Mouse (Mus musculus): ENCODE data around the gene Fgfr2. TPM values are rescaled to one million over a fixed set of nuclear protein-coding genes. Genes with fewer than 3 reads are reported as not detected.

Fgfr2 gene
- polyA plus RNA-seq, 1 experiment: 14.8 TPM

GRCm38 (mm10) chr7:132181042-132181441, 942.1 kb downstream of the Fgfr2 start:
- Histone ChIP-seq H3K4me3 (ENCODE audit: insufficient read depth, low read depth, low read length) (no peak overlapping the region), H3K27me3 (replicated peaks; ENCODE audit: control insufficient read depth, insufficient read depth, low read length) (no peaks in the 10 kb centered on the region; the same call in 1 of the 2 replicates), H3K4me1 (ENCODE audit: control insufficient read depth, insufficient read depth, low read length) (no peaks in the 10 kb centered on the region), H3K36me3 (ENCODE audit: control insufficient read depth, insufficient read depth, low read length) (no peaks in the 10 kb centered on the region), H3K27ac (ENCODE audit: insufficient read depth, low read depth, low read length) (no peak overlapping the region)
- TF ChIP-seq CTCF (conservative IDR thresholded peaks at IDR 0.05; ENCODE audit: insufficient read depth, insufficient read length, low read depth, low read length): no peak
- no peak for TF ChIP-seq POLR2A (IDR thresholded peaks at IDR 0.05; ENCODE audit: low read depth, low read length)
- DNase-seq: no peak
- 88% methylated on average over 3 of the region's 3 CpGs for WGBS

GRCm38 (mm10) chr7:132179049-132179448, 944.1 kb downstream of the Fgfr2 start:
- Histone ChIP-seq H3K27me3 (replicated peaks; ENCODE audit: control insufficient read depth, insufficient read depth, low read length) (no peaks in the 10 kb centered on the region; the same call in 1 of the 2 replicates), H3K36me3 (ENCODE audit: control insufficient read depth, insufficient read depth, low read length) (no peaks in the 10 kb centered on the region), H3K4me1 (ENCODE audit: control insufficient read depth, insufficient read depth, low read length) (no peaks in the 10 kb centered on the region), H3K27ac (ENCODE audit: insufficient read depth, low read depth, low read length) (no peak overlapping the region), H3K4me3 (ENCODE audit: insufficient read depth, low read depth, low read length) (no peak overlapping the region)
- no peak for DNase-seq
- TF ChIP-seq POLR2A (IDR thresholded peaks at IDR 0.05; ENCODE audit: low read depth, low read length) (no peak), CTCF (conservative IDR thresholded peaks at IDR 0.05; ENCODE audit: insufficient read depth, insufficient read length, low read depth, low read length) (no peak)
- 51% methylated on average over 1 of the region's 1 CpGs for WGBS

- Histone ChIP-seq H3K4me3 (ENCODE audit: insufficient read depth, low read depth, low read length) (no peak overlapping the region), H3K27me3 (replicated peaks; ENCODE audit: control insufficient read depth, insufficient read depth, low read length) (no peaks in the 10 kb centered on the region; the same call in 1 of the 2 replicates), H3K4me1 (ENCODE audit: control insufficient read depth, insufficient read depth, low read length) (no peaks in the 10 kb centered on the region), H3K36me3 (ENCODE audit: control insufficient read depth, insufficient read depth, low read length) (no peaks in the 10 kb centered on the region), H3K27ac (ENCODE audit: insufficient read depth, low read depth, low read length) (no peak overlapping the region)
- WGBS: 85% methylated on average over 5 of the region's 5 CpGs
- no peak for DNase-seq
- TF ChIP-seq POLR2A (IDR thresholded peaks at IDR 0.05; ENCODE audit: low read depth, low read length) (no peak), CTCF (conservative IDR thresholded peaks at IDR 0.05; ENCODE audit: insufficient read depth, insufficient read length, low read depth, low read length) (no peak)
Observed at GRCm38 (mm10) chr7:132174787-132175186, 948.4 kb downstream of the Fgfr2 start.

GRCm38 (mm10) chr7:132174296-132174695, 948.9 kb downstream of the Fgfr2 start:
- Histone ChIP-seq H3K27ac (ENCODE audit: insufficient read depth, low read depth, low read length) (no peak overlapping the region), H3K27me3 (replicated peaks; ENCODE audit: control insufficient read depth, insufficient read depth, low read length) (no peaks in the 10 kb centered on the region), H3K36me3 (ENCODE audit: control insufficient read depth, insufficient read depth, low read length) (no peaks in the 10 kb centered on the region), H3K4me3 (ENCODE audit: insufficient read depth, low read depth, low read length) (no peak overlapping the region), H3K4me1 (ENCODE audit: control insufficient read depth, insufficient read depth, low read length) (no peaks in the 10 kb centered on the region)
- TF ChIP-seq CTCF (conservative IDR thresholded peaks at IDR 0.05; ENCODE audit: insufficient read depth, insufficient read length, low read depth, low read length) (no peak), POLR2A (IDR thresholded peaks at IDR 0.05; ENCODE audit: low read depth, low read length) (no peak)
- 82% methylated on average over 2 of the region's 2 CpGs for WGBS
- DNase-seq: no peak

GRCm38 (mm10) chr7:132172220-132172619, 950.9 kb downstream of the Fgfr2 start:
- H3K4me3 ChIP-seq (ENCODE audit: insufficient read depth, low read depth, low read length): no peak overlapping the region
- no peak for DNase-seq
- H3K27me3 ChIP-seq (replicated peaks; ENCODE audit: control insufficient read depth, insufficient read depth, low read length): no peaks in the 10 kb centered on the region
- no peaks in the 10 kb centered on the region for H3K36me3 ChIP-seq (ENCODE audit: control insufficient read depth, insufficient read depth, low read length)
- WGBS: 77% methylated on average over 5 of the region's 5 CpGs
- H3K27ac ChIP-seq (ENCODE audit: insufficient read depth, low read depth, low read length): no peak overlapping the region
- H3K4me1 ChIP-seq (ENCODE audit: control insufficient read depth, insufficient read depth, low read length): no peaks in the 10 kb centered on the region
- TF ChIP-seq CTCF (conservative IDR thresholded peaks at IDR 0.05; ENCODE audit: insufficient read depth, insufficient read length, low read depth, low read length) (no peak), POLR2A (IDR thresholded peaks at IDR 0.05; ENCODE audit: low read depth, low read length) (no peak)

GRCm38 (mm10) chr7:132171716-132172115, 951.4 kb downstream of the Fgfr2 start:
- WGBS: 50% methylated on average over 5 of the region's 5 CpGs
- no peak overlapping the region for H3K27ac ChIP-seq (ENCODE audit: insufficient read depth, low read depth, low read length)
- no peaks in the 10 kb centered on the region for H3K36me3 ChIP-seq (ENCODE audit: control insufficient read depth, insufficient read depth, low read length)
- DNase-seq: no peak
- H3K27me3 ChIP-seq (replicated peaks; ENCODE audit: control insufficient read depth, insufficient read depth, low read length): no peaks in the 10 kb centered on the region
- TF ChIP-seq CTCF (conservative IDR thresholded peaks at IDR 0.05; ENCODE audit: insufficient read depth, insufficient read length, low read depth, low read length) (no peak), POLR2A (IDR thresholded peaks at IDR 0.05; ENCODE audit: low read depth, low read length) (no peak)
- no peaks in the 10 kb centered on the region for H3K4me1 ChIP-seq (ENCODE audit: control insufficient read depth, insufficient read depth, low read length)
- H3K4me3 ChIP-seq (ENCODE audit: insufficient read depth, low read depth, low read length): no peak overlapping the region

GRCm38 (mm10) chr7:132169419-132170169, 953.6 kb downstream of the Fgfr2 start:
- TF ChIP-seq POLR2A (IDR thresholded peaks at IDR 0.05; ENCODE audit: low read depth, low read length): no peak
- TF ChIP-seq CTCF (conservative IDR thresholded peaks at IDR 0.05; ENCODE audit: insufficient read depth, insufficient read length, low read depth, low read length): no peak
- H3K4me1 ChIP-seq (ENCODE audit: control insufficient read depth, insufficient read depth, low read length): no peaks in the 10 kb centered on the region
- no peaks in the 10 kb centered on the region for H3K27me3 ChIP-seq (replicated peaks; ENCODE audit: control insufficient read depth, insufficient read depth, low read length)
- 65% methylated on average over 7 of the region's 7 CpGs for WGBS
- no peak for DNase-seq
- H3K4me3 ChIP-seq (ENCODE audit: insufficient read depth, low read depth, low read length): no peak overlapping the region
- H3K27ac ChIP-seq (ENCODE audit: insufficient read depth, low read depth, low read length): no peak overlapping the region
- H3K36me3 ChIP-seq (ENCODE audit: control insufficient read depth, insufficient read depth, low read length): no peaks in the 10 kb centered on the region

Measured in kidney, adult 2 months (tissue).